Mouse (Mus musculus) right cerebral cortex, adult 2 months (tissue): ENCODE measurements around the gene Commd6.

Source experiments
- DNase-seq, 2 experiments: peaks; one replicate each; pipeline ENCODE4 v3.0.0; 2021 to 2022; ENCODE audit warnings: low spot score in 2 of 2

The Commd6 gene

GRCm38 (mm10) chr14:101640153-101640843, at the start of gene Commd6:
Gene Commd6, minus strand, starts transcription at chr14:101640686.
- peak; percentile 92 to 94 for DNase-seq

- no peak for DNase-seq
Observed at GRCm38 (mm10) chr14:101688406-101688805, 47.9 kb upstream of the Commd6 start.

DNA sequence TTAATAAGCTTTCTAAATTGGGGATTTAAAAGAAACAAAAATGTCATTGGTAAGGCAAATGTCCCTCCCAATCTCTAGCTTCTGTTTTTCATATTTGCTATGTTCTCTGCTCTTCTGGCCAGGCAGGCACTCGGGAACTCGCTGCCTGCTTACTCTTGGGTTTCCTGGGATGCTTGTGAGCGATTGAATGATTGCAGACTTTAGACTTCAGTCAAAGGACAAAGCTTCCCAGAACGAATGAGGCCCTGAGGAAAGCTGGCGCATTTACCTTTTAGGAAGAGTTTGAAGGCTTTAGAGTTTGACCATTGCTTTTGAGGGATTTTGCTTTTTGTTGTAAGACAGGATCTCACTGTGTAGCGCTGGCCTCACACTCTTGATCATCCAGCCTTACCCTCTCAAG, 47.2 kb upstream of the Commd6 start:
- no peak for DNase-seq

DNA sequence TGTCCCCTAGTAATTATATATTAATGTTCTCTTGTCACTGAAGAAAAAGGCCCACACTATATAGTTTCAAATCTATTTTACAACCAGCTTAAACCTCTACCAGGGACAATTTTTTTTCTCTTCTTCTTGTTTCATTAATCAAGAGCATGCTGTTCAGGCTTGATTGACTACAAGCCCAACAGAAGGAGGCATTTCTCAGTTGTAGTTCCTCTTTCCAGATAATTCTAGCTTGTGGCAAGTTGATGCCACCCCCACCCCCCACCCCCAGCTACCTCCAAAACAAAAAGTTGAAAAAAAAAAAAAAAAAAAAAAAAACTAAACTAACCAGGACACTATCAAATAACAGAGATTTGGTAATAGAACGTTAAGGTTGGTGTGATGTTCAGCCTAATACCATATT, 31.7 kb upstream of the Commd6 start:
- no peak for DNase-seq

DNA sequence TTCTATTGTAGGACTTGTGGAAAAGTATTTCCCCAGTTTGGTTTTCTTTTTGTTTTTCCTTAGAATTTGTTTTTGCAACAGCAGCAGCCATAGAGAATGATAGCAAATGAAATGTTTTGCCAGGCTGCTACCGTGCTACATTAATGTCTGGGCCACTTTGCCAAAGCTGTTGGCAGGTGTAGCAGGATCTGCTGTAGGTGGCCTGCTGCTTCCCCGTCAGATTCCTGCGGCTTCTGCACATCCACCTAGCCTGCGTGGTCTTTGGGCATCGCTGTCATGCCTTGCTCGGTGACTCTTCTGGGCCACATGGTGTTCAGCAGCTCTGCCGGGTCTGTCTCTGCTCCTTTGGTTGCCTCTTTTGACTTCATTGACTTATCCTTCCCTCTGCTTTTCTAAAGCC, 28.1 kb upstream of the Commd6 start:
- no peak for DNase-seq

DNA sequence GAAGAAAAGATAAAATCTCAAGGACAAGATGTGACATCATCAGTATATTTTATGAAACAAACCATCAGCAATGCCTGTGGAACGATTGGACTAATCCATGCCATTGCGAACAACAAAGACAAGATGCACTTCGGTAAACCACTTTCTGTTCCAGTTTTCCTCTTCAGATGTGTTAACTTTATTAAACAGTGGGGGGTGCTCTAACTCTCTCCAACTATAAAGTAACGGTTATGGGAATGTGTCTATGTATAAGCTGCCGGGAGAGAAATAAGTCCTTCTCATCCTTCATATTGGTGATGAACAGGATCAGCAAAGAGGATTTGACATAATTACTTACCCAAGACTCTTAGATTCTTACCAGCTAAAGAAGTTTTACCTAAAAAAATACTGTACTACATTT, 26.1 kb upstream of the Commd6 start:
- DNase-seq: no peak

DNA sequence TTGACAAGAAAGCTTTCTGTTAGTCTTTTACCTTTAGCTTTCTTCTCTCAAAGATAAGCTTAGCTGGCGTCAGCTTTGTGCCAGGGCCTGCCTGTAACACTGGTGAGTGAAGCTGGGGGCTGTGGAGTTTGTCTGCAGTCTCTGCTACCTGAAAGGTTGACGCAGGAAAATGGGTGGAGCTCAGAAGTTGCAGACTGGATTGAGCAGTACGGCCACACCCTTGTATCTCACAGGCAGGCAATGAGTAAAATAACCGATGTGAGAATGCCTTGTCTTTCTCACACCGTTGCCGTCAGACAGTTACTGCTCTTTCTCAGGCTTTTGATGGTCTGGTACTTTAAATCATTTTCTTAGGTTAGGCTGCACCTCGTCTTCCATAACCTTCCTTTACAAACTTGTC, 25.6 kb upstream of the Commd6 start:
- DNase-seq: no peak

DNA sequence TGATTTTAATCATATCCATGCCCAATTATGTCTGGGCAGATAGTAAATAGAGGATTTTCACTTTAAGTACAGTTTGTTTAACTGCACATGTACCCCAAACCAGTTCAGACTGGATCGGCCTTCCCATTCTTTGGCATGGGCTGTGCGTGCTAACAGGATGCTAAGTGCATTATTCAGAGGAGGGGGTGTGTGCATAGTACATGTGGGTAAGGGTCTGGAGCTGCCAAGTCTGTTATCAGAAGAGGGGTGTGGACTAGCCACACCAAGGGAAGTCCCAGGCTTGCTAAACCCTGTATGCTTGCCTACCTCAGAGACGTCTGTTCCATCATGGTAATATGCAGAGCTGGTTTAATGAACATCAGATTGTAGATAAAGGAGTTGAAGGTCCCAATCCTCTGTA, 23.8 kb upstream of the Commd6 start:
- no peak for DNase-seq

DNA sequence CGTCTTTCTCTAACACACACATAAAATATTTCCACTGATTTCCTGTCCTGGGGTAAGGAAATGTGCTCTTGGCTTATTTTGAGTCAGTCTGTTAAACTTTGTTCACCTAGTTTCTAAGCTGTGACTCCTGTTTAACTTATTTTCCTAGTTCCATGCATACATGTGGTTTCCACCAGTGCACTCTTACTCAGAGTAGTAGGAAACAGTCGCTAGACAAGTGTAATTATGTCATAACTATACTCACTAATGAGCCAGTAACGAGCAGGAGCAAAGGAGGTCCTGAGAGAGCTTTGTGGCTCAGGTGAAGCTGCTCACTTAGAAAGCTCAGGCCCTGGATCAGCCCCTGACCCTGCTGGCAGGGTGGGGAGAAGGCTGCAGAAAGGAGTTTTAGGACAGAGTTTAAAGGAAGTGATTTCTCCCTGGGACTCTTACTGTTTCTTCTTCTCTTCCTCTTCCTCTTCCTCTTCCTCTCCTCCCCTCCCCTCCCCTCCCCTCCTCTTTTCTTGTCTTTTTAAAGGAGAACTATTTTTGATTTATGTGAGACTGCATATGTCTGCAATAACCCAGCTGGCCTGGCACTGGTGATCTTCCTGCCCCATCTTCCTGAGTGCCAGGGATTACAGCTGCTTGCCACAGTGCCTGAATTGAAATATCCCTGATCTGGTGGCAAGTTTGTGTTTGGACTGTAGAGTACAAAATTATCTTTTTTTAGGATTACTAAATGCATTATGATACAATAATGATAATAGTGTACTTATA, 21.3 kb upstream of the Commd6 start:
- DNase-seq: no peak

- DNase-seq: no peak
Observed at GRCm38 (mm10) chr14:101656307-101656706, 15.8 kb upstream of the Commd6 start.

DNA sequence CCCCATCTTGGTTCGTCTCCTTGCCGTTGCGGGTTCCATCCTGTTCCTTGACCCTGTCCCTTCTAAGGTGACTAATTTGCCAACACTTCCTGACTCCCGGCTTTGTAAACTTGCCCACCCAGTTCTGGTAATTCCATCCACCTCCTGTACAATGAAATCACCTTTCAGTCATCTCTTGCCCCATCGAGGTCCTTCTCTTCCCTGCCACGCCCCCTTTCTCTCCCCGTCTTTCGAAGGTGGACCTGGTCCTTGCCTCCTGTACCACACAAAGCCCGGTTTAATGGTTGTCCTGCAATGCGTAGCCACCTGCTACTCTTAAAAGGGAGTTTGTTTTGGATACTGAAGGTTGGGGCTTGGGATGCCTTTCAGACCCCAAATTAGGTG, 14.0 kb upstream of the Commd6 start:
- no peak for DNase-seq

DNA sequence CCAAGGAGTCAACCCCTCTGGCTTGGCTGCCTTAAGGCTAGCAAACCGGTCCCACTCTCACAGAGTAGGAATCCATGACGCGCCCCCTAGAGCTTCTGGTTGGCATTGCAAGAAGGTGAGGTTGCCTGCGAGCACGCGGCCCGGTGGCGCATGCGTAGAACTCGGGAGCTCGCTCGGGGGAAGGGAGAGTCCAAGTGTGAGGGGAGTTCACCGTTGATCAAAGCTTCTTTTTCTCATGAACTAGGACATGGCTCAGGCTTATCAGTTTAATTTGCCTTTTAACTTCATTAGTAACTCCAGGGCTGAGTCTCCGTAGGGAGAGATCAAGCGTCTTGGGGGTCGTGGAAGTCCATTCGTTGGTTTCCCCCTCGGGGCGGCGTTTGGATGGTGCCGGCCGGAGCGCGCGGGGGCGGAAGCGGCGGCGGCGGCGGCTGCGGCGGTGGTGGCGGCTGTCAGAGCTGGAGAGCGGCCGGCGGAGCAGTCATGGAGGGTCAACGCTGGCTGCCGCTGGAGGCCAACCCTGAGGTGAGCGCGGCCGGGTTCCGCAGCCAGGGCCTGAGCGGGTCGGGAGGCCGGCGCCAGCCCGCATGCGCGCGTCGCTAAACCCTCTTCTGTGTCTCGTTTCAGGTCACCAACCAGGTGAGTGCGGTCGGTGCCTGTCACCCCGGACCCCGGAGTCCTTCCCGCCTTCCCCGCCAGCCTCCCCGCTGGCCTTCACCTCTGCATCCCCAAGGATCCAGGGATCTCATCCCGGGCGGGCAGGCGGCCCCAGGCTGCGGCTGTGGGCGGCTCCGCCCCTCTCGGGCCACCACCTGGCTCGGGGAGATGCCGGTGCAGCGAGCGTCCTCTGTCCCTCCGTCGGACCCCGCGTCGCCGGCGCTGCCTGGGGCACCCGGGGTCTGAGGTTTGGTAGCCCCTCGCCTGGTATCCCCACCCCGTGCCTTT, 13.4 kb upstream of the Commd6 start, which contains the start of gene Uchl3:
Gene Uchl3 (plus strand): TSS at position 387 of the 945 bp plus-strand sequence.
- peak; percentile 99 to 100 for DNase-seq

DNA sequence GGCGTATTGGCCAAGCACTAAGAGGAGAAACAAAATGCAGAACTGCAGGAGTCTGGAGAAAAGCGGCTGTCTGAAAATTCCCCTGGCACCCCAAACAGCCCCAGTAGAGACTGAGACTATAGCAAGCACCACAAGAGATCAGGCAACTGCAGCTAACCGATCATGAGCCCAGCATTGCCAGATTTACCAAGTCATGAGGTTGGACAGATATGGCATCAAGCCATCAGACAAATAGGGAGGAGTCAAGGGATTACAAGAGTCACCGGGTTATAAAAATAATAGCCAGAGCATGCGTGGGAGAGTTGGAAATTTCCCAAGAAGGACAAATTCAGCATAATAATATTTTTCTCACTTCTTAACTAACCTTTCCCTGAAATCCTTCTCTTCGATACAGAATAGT, 12.1 kb upstream of the Commd6 start:
- DNase-seq: no peak

DNA sequence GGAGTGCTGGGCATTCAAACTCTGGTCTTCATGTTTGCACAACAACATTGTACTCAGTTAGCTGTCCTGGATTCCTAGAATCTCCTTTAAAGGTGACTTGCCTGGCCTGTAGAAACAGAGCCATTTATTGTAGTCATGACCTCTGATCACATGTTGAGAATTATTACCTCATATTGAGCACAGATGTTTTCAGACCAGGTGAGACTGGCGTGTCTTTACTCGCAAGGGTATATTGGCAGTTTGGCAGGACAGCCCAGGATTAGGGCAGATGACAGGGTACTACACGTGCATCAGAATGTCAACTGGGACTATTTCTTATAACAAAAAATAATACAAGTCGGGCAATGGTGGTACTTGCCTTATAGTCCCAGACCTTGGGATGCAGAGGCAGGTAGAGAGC, 10.1 kb upstream of the Commd6 start:
- no peak for DNase-seq

- DNase-seq: no peak
Observed at GRCm38 (mm10) chr14:101644948-101645347, 4.5 kb upstream of the Commd6 start.

GRCm38 (mm10) chr14:101637381-101637780, 3.1 kb downstream of the Commd6 start:
- DNase-seq: no peak

- DNase-seq: no peak
Observed at GRCm38 (mm10) chr14:101635765-101636164, 4.7 kb downstream of the Commd6 start.

DNA sequence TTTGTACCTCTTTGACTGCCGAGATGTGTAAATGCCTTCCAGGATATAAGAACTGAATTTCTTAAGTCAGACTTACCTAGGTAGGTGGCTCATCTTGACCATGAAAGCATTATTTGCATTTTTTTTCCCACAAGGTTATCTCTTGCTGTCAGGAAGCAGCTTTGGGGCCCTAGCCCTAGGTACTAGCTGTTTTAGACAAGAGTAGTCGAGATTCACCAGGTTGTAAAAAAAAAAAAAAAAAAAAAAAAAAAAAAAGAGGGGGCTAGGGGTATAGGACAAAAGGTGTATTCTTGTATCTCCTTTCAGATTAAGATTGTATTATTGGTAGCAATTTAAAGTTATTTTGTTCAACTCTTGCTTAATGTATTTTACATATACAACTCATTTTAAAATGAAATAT, 9.9 kb downstream of the Commd6 start:
- DNase-seq: no peak

DNA sequence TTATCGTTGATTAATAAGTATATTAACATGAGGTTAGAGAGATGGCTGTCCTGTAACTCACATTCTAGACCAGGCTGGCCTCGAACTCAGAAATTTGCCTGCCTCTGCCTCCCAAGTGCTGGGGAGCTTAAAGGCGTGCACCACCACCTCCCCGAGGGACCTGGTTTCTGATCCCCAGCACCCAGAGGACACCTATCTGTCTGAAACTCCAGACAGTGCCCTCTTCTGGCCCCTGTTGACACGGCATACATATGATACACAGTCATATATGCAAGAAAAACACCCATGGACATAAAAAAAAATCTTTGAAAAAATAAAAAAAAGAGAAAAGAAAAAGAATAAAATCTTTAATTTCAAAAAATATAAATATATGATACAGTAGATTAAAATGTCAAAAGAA, 22.8 kb downstream of the Commd6 start:
- no peak for DNase-seq

DNA sequence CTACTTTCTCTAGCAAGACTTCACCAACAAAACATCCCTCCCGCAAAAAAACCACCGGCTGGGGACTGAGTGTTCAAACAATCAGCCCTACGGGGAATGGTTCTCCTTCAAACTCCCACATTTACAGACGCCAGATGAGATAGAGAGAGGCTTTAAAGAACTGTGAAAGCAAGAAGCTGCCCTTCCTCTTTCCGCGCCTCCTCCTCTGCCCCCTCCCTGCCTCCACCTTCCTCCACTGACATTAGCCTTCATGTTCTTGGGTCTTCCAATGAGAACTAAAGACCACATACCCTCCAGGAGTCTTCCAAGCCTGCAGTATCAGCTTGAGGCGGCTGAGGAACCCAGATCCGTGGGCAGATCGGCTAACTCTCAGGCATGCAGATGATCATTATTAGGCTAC, 24.3 kb downstream of the Commd6 start:
- DNase-seq: no peak

DNA sequence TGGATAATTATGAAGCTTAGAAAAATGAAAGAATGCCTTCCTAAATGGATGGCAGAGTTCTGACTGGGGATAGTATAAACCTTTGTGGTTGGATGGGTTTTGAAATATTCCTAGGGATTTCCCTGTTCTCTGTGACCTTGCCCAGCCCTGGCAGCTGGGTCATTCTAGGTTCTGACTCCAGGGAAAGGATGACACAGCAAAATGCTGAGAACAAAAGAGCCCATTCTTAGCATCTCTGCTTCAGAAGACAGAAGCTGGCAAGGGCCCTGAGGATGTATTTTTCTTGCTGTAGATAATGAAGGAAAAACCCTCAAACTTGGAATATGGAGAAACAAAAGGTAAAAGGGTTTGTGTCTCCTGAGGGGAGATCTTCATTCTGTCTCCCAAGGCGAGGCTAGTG, 27.3 kb downstream of the Commd6 start:
- no peak for DNase-seq

- DNase-seq: no peak
Observed at GRCm38 (mm10) chr14:101610701-101611100, 29.8 kb downstream of the Commd6 start.
